Mouse (Mus musculus): ENCODE measurements around the gene Mlh3.

Mlh3 gene

DNA sequence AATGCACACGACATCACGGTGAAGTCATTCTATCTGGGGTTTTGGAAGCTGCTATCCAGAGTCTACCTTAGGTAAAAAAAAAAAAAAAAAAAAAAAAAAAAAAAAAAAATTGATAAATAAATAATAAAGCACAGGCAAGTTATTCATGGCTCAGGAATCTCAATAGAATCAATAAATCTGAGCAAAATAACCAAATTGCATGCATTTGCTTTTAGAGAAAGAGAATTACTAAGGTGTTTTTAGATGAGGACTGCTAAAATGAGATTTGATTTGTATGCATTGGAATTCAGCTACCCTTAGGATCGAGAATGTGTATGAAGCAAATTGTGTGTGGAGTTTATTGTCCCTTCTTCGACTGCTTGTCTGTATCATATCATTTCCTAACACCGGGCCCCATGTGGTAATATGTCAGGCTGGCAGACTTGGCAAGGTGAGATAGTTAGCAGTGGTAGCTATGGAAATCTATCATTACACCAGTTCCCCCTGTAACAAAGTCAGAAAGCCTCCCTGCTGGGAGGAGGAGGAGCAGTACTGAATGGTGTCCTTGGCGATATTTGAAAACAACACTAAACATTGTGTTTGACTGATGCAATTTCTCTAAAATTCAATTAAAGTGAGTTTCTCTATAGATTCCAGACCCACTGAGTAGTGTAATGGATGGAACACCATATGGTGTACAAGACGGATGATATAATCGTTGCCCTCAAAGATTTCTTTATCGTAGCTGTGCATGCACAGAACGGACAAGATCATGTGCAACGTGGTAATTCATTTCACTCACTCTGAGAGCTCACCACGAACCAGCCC, 10.6 kb upstream of the Mlh3 start:
- no peak for DNase-seq (ENCODE audit: low spot score in 2 of 2)

- DNase-seq (ENCODE audit: low spot score in 2 of 2), result peak; percentile 97
These were observed 9.9 kb upstream of the Mlh3 start for GRCm38 (mm10) chr12:85280105-85280844.

DNA sequence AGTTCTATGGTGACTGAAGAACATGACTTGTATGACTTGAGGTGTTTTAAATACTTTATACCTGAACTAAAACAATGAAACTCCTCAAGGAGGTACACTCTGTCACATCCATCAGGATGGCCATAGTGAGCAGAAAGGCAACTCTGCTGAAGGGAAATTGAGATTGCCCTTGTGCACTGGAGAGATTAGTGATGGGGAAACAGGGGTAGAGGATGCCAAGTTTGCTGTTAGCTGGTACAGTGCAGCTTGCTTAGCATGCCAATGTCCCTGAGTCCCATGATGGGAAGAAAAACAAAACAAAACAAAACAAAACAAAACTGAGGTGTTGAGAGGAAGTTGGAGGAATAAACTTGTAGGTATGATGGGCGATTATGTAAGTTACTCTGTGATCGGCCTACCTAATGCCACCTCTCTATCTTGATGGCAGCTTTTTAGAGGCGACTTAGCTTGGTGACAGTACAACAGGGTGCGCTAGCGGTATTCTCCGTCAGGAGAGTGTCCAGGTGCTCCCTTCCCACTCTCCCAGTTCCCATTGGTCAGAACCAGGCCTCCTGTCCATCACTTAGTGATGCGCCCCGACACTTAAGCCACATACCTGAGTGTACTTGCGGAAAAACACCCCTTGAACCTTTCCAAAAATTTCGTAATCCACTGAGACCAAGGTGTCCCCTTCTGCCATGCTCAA, 9.1 kb upstream of the Mlh3 start:
- no peak for DNase-seq (ENCODE audit: low spot score in 2 of 2)

GRCm38 (mm10) chr12:85278919-85279318, 8.5 kb upstream of the Mlh3 start:
- DNase-seq (ENCODE audit: low spot score in 2 of 2), result no peak

DNA sequence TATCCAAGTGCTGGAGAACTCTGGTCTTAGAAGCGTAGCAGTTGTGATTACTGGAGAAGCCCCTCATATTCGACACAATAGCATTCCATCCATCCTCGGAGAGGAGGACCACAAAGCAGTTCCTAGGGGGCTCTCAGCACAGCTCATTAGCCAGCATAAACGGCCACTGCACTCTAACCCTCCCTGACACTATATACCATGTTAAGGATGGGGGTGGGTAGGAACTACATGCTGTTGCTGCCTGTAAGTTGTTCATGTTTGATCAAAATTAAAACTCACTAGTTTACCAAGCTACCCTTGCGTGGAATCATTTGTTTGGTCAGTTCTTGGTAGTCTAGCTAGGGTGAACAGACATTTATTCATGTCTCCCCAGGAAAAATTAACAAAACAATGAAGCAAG, 5.9 kb upstream of the Mlh3 start:
- DNase-seq (ENCODE audit: low spot score in 2 of 2), result no peak

- no peak for DNase-seq (ENCODE audit: low spot score in 2 of 2)
These were observed 3.1 kb upstream of the Mlh3 start for GRCm38 (mm10) chr12:85273508-85273907.

- no peak for DNase-seq (ENCODE audit: low spot score in 2 of 2)
These were observed 1.4 kb upstream of the Mlh3 start for GRCm38 (mm10) chr12:85271843-85272206.

DNA sequence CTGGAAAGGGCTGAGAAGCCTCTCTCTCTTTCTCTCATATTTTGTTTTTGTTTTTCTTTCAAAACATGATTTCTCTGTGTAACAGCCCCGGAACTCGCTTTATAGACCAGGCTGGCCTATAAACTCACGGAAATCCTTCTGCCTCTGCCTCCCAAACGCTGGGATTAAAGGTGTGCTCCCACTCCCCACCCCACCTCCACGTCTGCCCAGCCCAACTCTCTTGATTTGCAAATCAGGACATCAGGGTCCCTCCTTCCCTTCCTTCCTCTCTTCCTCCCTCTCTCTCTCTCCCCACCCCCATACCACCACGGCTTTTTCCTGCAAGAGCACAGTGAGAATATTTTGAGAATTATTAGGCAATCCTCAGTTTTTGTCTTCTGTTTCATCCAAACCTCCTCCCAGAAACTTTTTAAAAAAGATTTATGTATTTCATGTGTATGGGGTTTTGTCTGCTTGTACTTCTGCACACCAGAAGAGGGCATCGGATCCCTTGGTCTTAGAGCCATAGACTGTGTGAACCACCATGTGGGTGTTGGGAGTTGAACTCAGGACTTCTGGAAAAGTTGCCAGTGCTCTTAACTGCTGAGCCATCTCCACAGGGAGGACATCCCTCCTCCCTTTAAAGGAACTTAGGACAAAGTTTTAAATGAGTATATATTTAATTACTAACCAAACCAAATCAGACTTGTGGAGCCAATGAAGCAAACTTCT, 888 bp upstream of the Mlh3 start:
- DNase-seq (ENCODE audit: low spot score in 2 of 2), result no peak

- no peak for DNase-seq (ENCODE audit: low spot score in 2 of 2)
These were observed 578 bp downstream of the Mlh3 start for GRCm38 (mm10) chr12:85269821-85270220.

DNA sequence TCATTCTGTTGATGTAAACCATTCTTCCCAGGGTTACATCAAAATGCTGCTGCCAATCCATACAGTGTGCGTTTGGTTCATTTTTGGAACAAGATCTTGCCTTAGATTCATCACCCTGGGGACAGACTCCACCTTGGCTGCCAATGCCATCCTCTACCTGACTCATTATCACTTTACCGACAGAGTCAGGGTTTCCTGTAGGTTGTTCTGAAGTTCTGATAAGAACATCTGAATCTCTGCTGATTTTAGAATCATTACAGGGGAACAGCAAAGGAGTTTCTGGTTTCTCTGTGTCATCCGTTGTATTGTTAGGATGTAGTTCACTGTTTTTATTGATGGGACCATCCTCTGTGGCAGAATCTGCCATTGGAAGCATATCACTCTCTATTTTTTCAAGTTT, 4.2 kb downstream of the Mlh3 start:
- no peak for DNase-seq (ENCODE audit: low spot score in 2 of 2)

DNA sequence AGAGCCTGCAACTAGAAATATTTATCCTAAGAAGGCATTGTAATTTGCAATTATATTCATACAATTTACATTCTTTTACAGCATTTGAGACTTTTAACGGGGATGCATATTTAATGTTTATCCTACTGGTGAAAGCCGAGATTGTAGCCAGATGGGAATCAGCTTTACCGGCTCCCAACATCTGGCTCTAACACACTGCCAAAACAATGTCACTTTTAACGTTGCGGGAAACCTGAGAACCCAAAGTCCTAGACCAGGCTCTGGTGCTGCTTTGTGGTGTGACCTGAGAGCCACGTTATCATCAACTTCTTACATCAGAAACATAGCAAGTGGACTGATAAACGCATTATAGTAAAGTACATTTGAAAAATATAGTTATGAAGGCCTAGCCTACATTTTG, 5.5 kb downstream of the Mlh3 start:
- no peak for DNase-seq (ENCODE audit: low spot score in 2 of 2)

DNA sequence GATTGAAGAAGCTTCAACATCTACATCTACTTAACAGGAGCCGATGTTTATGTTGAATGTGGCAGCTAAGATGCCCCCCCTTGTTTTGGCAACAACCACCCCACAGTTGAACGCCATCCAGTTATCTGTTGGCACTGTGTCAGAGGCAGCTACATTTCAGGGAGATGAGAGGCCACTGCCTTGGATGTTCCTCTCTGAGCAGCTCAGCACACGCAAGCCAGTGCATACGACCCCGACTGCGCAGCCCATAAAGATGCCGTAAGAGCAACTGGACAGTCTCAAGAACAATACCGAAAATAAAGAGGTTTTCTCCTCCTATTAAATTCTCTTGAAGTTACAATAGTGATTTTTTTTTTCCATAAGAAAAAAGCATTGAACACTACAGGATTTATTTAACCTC, 5.9 kb downstream of the Mlh3 start:
- DNase-seq (ENCODE audit: low spot score in 2 of 2), result no peak

DNA sequence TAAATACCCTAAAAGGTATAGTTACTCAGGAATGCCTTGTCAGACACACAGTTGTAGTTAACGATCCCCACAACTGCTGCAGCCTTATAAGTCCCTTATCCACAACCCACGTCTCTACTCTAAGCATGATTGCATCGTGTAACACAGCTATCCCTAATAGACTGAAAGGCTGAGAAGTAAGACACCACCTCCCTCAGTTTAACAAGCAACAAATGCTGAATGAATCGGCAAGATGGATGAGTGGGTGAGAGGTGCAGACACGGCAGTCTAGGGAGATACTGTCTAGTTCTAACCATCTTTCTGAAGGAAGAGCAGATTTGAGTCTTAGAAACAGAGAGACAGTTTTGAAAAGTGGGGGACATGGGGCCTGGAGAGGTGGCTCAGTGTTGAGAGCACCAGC, 7.2 kb downstream of the Mlh3 start:
- no peak for DNase-seq (ENCODE audit: low spot score in 2 of 2)

- DNase-seq (ENCODE audit: low spot score in 2 of 2), result no peak
These were observed 7.9 kb downstream of the Mlh3 start for GRCm38 (mm10) chr12:85262489-85262888.

DNA sequence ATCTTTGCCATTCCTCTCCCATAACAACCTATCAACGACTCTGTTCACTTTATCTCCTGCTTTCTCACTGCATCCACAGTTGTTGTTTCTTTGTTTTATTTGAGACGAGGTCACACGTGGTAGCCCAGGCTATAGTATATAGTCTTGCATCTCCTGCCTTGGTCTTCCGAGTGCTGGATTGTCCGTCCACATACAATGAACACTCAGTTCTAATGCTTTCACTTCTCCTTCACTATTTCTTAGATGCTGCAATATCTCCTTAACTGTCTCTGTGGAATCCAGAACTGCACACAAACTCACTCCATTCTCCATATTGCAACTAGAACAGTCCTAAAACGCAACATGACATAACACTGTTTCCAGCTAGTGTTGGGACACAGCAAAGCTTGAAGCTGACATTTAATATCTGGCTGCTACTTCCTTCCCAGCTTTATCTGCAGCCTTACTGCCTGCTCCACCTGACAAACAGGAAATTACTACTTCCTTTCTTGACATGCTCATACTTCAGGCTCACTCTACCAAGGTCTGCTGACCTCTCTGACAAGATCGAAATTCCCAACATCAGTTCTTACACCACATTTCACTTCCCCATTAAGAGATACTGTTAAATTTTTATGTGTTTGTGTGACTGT, 13.3 kb downstream of the Mlh3 start:
- DNase-seq (ENCODE audit: low spot score in 2 of 2), result no peak

DNA sequence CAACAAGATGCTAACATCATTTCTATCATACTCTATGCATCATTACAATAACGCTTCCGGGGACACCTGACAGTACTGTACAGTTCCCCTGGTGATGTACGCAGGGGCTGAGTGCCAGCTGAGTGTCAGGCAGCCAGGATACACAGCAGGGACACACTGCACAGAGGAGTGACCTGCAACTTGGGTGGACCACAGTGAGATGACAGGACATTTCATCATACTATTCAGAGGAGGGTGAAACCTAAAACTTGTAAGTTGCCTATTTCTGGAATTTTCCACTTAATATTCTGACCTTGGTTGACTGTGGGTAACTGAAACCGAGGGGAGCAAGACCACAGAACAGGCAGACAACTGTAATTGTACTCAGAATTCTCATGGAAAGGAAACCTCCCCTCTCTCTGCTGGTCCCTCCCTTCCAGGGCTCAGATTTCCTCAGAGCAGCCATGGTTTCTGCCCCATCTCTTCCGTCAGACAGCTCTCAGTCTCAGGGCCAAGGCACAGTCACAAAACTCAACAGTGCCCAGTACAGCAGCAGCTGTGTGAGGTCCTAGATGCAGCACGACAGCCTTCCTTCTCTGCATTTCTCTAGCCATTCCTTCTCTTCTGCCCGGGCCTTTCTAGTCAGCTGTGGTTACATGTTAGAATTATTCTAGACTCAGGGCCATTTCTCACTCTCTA, 14.2 kb downstream of the Mlh3 start:
- no peak for DNase-seq (ENCODE audit: low spot score in 2 of 2)

- DNase-seq (ENCODE audit: low spot score in 2 of 2), result no peak
These were observed 18.3 kb downstream of the Mlh3 start for GRCm38 (mm10) chr12:85252083-85252482.

GRCm38 (mm10) chr12:85237553-85237952, 32.8 kb downstream of the Mlh3 start:
- no peak for DNase-seq (ENCODE audit: low spot score in 2 of 2)

DNA sequence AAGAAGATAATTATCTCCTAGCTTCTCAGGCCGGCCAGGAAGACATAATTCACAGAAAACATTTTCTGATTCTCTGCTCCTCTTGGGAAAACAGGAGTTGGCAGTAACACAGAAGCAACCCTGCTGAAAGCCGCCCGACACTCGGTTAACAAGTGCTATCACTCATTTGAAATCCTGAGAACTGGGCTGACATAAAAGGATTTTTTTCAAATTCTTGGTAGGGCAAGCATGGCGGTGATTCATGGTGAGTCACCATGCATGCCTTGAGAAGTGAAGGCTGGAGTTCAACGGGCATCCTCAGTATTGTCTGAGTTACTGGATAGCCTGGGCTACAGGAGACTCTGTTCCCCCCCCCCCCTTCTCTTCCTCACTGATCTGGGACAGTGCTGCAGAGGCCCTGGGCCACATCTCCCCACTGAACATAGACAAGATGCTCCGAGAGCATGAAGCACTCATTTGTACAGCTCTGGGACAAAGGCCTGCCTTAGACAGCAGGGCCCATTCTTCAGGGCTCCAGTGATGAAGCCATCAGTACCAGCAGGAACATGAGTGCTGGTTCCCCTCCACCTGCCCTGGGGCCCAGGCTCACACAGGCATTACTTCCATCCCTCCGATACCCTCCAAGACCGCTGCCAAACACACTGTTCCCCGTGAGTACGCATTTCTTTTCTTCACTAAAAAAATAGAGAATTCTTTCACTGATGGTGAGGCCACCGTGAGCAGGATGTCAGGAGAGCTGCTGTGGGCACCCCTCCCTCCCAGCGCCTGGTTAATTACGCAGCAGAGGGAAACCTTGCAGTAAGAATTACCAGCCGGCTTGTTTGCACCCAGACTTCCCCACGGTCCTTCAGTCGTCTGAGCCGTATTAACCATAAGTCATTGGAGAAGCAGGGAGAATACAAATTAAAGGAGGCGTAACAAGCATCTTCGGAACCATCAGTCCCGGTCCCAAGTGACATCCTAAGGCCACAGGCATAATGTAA, 36.7 kb downstream of the Mlh3 start:
- DNase-seq (ENCODE audit: low spot score in 2 of 2), result no peak
